Mouse (Mus musculus) midbrain, embryonic 13.5 days (tissue): Measurements from ENCODE around the gene Ctdspl. TPM values are rescaled to one million over a fixed set of nuclear protein-coding genes. Genes with fewer than 3 reads are reported as not detected.
A peak's percentile ranks its signal among the peaks of the same experiment; 100 is the strongest.

Experiments
- ATAC-seq: fragments of 200-750 bp; cut with Nextera tagmentation; 2 replicates; pipeline ENCODE4 v1.8.0; 2017; ENCODE audit warnings: mild to moderate bottlenecking, moderate TSS enrichment, moderate library complexity
- H3K27ac ChIP-seq: fragments of 300-500 bp; sonication (generic); 2 replicates; pipeline ENCODE4 v1.5.1; 2015; ENCODE audit warnings: inconsistent platforms, mild to moderate bottlenecking, moderate library complexity
- H3K27me3 ChIP-seq: fragments of 300-500 bp; sonication (generic); 2 replicates; pipeline ENCODE4 v1.6.1; 2015; ENCODE audit warnings: mild to moderate bottlenecking, inconsistent platforms
- H3K36me3 ChIP-seq: fragments of 300-500 bp; sonication (generic); 2 replicates; pipeline ENCODE4 v1.6.1; 2015; ENCODE audit warnings: mild to moderate bottlenecking, inconsistent platforms
- H3K4me1 ChIP-seq: fragments of 300-500 bp; sonication (generic); replicated peaks from 2 replicates; pipeline ENCODE4 v1.6.1; 2015; ENCODE audit warnings: inconsistent platforms
- H3K4me2 ChIP-seq: fragments of 300-500 bp; sonication (generic); replicated peaks from 2 replicates; pipeline ENCODE4 v1.6.1; 2015; ENCODE audit warnings: moderate library complexity, mild to moderate bottlenecking, inconsistent platforms
- H3K4me3 ChIP-seq: fragments of 300-500 bp; sonication (generic); replicated peaks from 2 replicates; pipeline ENCODE4 v1.5.1; 2015; ENCODE audit warnings: mild to moderate bottlenecking, inconsistent platforms
- H3K9ac ChIP-seq: fragments of 300-500 bp; sonication (generic); replicated peaks from 2 replicates; pipeline ENCODE4 v1.6.1; 2015; ENCODE audit warnings: mild to moderate bottlenecking, inconsistent platforms
- H3K9me3 ChIP-seq: fragments of 300-500 bp; sonication (generic); 2 replicates; pipeline ENCODE4 v1.6.1; 2016; ENCODE audit warnings: mild to moderate bottlenecking, inconsistent platforms
- WGBS: fragments of 180-500 bp; shearing (Covaris S2); methylation state at CpG from one replicate; pipeline ENCODE4 v1.1.7; 2015; 5-methylcytosine and 5-hydroxymethylcytosine counted together
- polyA plus RNA-seq: library from polyadenylated mRNA; unstranded; fragments of >200 nt; fragmentation: Nextera tagmentation; extraction: Ambion mirVana; gene quantifications from 2 replicates; pipeline ENCODE4 v1.2.1, GENCODE M21; 2015

The Ctdspl gene
- polyA plus RNA-seq, 1 experiment from 2014 or later: 6.2 TPM

DNA sequence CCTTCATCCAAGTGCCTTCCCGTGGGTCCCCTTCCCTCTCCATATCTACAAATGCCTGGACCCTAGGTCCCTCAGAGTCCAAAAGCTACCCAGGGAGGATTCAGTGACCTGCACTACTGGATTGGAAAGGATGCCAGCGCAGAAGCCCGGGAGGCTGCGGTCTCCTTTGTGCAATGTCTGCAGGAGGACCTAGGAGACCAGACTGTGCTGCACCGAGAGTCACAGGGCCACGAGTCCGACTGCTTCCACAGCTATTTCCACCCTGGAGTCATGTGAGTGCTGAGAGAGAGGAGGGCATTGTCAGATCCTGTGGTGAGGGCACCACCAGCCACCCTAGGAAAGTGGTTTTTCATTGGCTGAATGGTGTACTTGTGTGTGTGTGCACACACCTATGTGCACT is 132.0 kb downstream of the Ctdspl start:
- H3K4me3 ChIP-seq: no peak overlapping the region
- H3K4me2 ChIP-seq: no peak overlapping the region
- no peak overlapping the region for H3K9ac ChIP-seq
- no peak for ATAC-seq
- peaks cover 8% of the 10 kb centered on the region for H3K27me3 ChIP-seq
- 82% methylated on average over 7 of the region's 7 CpGs for WGBS
- no peak overlapping the region for H3K27ac ChIP-seq
- no peaks in the 10 kb centered on the region for H3K9me3 ChIP-seq
- H3K4me1 ChIP-seq: peaks cover 2% of the 10 kb centered on the region
- H3K36me3 ChIP-seq: no peaks in the 10 kb centered on the region

DNA sequence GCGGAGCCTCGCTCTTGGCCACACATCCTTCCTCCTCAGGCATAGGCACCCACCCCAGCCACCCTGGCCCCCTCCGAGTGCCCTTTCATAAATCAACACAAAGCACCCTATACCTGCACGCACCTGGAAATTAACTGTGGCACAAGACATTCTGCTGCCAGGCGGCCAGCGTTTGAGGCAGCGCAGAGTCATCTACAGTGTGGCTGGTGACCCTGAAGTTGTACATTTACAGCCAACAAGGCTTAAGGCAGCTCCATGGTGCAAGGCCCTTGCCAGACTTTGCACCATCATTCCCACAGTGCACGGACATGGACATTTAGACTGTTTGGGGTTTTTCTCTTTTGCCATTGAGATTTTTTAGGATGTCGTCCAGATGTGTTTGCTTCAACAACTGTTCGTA is 134.4 kb downstream of the Ctdspl start:
- ATAC-seq: no peak
- H3K36me3 ChIP-seq: no peaks in the 10 kb centered on the region
- no peaks in the 10 kb centered on the region for H3K9me3 ChIP-seq
- no peak overlapping the region for H3K4me2 ChIP-seq
- 91% methylated on average over 10 of the region's 10 CpGs for WGBS
- no peak overlapping the region for H3K4me3 ChIP-seq
- H3K9ac ChIP-seq: no peak overlapping the region
- no peaks in the 10 kb centered on the region for H3K4me1 ChIP-seq
- H3K27me3 ChIP-seq: peaks cover 3% of the 10 kb centered on the region; the same call in 1 of the 2 replicates
- no peak overlapping the region for H3K27ac ChIP-seq

DNA sequence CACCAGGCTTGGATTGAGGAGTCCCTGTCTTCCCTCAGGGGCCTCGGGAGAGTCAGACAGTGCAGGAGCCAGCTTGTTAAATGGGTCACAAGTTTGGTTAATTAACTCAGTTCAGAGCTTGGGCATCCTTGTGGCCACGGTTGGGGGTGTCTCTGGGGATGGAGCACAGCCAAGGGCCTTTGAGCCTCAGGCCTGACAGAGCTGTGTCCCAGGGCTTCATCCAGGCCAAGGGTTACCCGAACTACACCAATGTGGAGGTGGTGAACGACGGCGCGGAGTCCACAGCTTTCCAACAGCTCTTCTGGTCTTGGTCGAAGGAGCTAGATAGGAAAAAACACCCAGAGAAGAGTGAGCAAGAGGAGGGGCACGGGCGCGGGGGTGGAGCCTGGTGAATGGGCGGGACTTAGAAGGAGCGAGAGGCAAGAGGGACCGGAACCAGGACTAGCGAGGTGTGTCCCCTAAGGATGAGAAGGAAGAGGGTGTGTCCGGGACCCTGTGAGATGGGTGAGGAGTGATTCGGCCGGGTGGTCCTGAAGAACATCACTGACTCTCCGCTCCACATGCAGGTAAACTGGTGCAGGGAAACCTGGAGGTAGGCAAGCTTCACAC is 136.9 kb downstream of the Ctdspl start:
- Histone ChIP-seq H3K9ac (no peak overlapping the region), H3K4me1 (no peaks in the 10 kb centered on the region), H3K27ac (no peak overlapping the region), H3K4me2 (no peak overlapping the region), H3K9me3 (no peaks in the 10 kb centered on the region), H3K27me3 (peaks cover 3% of the 10 kb centered on the region; the same call in 1 of the 2 replicates), H3K36me3 (no peaks in the 10 kb centered on the region), H3K4me3 (no peak overlapping the region)
- no peak for ATAC-seq
- 37% methylated on average over 19 of the region's 19 CpGs for WGBS

DNA sequence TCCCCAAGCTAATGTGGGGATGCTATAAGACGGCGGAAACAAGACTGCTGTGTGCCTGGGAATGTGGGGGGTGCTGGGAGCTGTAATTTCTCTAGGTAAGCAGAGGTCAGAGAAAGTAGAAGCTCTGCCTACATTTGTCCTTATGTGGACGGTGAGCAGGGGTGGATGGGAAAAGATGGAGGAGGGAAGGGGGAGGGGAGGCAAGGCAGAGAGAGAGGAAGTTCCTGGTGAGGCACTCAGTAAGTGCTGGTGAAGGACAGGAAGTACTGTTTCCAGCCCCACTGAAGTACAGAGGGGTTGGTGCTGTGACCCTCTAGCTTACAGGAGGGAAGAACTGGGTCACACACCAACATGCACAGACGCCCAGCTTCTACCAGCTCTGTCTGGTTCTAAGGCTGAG is 138.0 kb downstream of the Ctdspl start:
- Histone ChIP-seq H3K4me2 (no peak overlapping the region), H3K27ac (no peak overlapping the region), H3K4me3 (no peak overlapping the region), H3K9me3 (no peaks in the 10 kb centered on the region), H3K36me3 (no peaks in the 10 kb centered on the region), H3K27me3 (peaks cover 3% of the 10 kb centered on the region; the same call in 1 of the 2 replicates), H3K4me1 (no peaks in the 10 kb centered on the region), H3K9ac (no peak overlapping the region)
- WGBS: 64% methylated on average over 4 of the region's 4 CpGs
- no peak for ATAC-seq

DNA sequence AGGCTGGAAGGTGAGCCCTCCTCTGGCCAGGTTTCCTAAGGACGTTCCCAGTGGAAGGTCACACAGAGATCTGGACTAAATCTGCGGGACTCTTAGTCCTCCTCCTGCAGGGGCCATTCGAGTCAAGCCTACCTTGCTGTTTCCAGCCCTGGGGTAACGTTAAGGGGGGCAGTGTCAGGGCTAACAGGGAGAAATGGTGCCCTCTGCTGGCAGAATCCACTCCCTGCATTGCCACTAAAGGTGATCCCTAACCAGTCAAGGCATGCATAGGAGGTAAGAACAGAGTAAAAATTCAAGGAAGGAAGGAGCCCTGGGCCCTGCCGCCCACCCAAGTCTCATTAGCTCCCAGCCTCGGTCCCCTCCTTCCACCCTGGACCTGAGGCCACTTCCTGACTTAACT is 141.3 kb downstream of the Ctdspl start:
- H3K4me2 ChIP-seq: no peak overlapping the region
- no peak overlapping the region for H3K4me3 ChIP-seq
- H3K27me3 ChIP-seq: peaks cover 3% of the 10 kb centered on the region; the same call in 1 of the 2 replicates
- H3K27ac ChIP-seq: no peak overlapping the region
- H3K36me3 ChIP-seq: peaks cover 10% of the 10 kb centered on the region
- H3K4me1 ChIP-seq: no peaks in the 10 kb centered on the region
- WGBS: 7% methylated on average over 6 of the region's 6 CpGs
- no peak overlapping the region for H3K9ac ChIP-seq
- ATAC-seq: peak; percentile 44; the same call in 1 of the 2 replicates
- no peaks in the 10 kb centered on the region for H3K9me3 ChIP-seq

DNA sequence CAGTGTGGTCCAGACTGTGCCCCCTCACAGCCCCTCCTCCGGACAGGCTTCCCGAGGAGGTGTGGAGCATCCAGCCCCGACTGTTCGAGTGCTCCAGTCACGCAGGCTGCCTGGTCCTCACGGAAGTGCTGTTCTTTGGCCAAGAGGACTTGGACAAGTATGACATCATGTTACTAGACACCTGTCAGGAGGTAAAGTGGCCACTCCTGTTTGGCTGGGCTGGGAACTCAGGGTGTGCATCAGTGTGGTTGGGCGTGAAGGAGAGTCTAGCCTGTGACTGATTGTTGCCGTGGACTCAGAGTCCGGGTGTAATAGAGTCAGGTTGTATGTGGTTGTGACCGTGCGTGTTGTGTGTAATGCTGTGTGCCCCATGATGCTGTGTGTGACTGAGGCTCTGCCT is 142.0 kb downstream of the Ctdspl start:
- H3K9me3 ChIP-seq: no peaks in the 10 kb centered on the region
- 88% methylated on average over 11 of the region's 11 CpGs for WGBS
- H3K27ac ChIP-seq: no peak overlapping the region
- no peaks in the 10 kb centered on the region for H3K27me3 ChIP-seq
- no peaks in the 10 kb centered on the region for H3K4me1 ChIP-seq
- peak; percentile 27; the same call in 1 of the 2 replicates for ATAC-seq
- no peak overlapping the region for H3K4me2 ChIP-seq
- H3K4me3 ChIP-seq: no peak overlapping the region
- H3K9ac ChIP-seq: no peak overlapping the region
- peaks cover 12% of the 10 kb centered on the region for H3K36me3 ChIP-seq

DNA sequence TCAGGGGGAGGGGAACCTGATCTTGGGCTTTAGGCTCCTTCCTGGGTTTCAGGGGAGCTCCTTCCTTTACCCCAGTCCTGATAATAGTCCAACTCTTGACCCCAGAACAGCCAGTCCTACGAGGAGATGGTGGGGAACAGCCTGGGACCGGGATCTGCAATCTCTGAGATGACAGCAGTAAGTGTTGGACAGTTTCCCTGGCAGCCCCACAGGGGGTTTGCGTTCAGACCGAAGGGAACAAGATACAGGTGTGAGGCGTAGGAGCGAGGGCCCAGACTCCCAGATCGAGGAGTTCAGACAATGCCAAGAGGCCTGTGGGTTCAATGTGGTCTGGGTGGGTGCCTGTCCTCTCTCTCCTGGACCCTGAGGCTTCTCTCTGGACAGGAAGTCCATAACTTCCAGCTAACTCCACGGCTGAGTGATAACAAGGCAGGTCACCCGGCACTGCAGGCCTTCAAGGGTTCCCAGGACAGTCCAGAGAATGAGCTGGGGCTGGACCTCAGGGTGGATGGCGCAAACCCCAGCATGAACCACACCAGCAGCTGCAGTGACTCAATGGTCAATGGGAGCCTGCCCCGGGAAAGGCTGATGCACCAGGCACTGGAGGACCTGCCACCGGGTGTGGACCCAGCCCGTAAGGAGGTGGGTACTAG is 144.0 kb downstream of the Ctdspl start:
- Histone ChIP-seq H3K4me3 (no peak overlapping the region), H3K9ac (no peak overlapping the region), H3K36me3 (peaks cover 31% of the 10 kb centered on the region), H3K27me3 (no peaks in the 10 kb centered on the region), H3K9me3 (no peaks in the 10 kb centered on the region), H3K4me2 (no peak overlapping the region), H3K27ac (no peak overlapping the region), H3K4me1 (no peaks in the 10 kb centered on the region)
- ATAC-seq: no peak
- WGBS: 87% methylated on average over 13 of the region's 13 CpGs

DNA sequence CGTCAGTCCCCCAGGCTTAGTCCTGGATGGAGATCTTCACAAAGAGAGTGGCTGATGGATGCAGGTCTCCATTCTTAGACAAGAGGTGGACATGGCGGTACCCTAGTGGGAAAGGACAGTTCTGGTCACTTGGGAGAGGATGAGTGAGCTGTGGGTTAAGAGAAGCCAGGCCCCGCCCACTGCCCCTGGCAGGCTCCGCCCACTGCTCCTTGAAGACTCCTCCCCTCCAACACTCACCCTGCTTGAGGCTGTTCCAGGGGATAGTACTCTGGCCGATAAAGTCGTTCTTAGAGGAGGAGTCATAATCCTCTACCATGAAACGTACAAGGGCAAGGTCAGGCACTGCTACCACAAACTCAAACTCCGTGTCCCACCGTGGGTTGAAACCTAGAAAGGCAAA is 145.5 kb downstream of the Ctdspl start:
- Histone ChIP-seq H3K9me3 (no peaks in the 10 kb centered on the region), H3K27me3 (no peaks in the 10 kb centered on the region), H3K27ac (no peak overlapping the region), H3K4me1 (no peaks in the 10 kb centered on the region), H3K36me3 (peaks cover 46% of the 10 kb centered on the region), H3K9ac (no peak overlapping the region), H3K4me2 (no peak overlapping the region), H3K4me3 (no peak overlapping the region)
- ATAC-seq: no peak
- WGBS: 88% methylated on average over 9 of the region's 9 CpGs

DNA sequence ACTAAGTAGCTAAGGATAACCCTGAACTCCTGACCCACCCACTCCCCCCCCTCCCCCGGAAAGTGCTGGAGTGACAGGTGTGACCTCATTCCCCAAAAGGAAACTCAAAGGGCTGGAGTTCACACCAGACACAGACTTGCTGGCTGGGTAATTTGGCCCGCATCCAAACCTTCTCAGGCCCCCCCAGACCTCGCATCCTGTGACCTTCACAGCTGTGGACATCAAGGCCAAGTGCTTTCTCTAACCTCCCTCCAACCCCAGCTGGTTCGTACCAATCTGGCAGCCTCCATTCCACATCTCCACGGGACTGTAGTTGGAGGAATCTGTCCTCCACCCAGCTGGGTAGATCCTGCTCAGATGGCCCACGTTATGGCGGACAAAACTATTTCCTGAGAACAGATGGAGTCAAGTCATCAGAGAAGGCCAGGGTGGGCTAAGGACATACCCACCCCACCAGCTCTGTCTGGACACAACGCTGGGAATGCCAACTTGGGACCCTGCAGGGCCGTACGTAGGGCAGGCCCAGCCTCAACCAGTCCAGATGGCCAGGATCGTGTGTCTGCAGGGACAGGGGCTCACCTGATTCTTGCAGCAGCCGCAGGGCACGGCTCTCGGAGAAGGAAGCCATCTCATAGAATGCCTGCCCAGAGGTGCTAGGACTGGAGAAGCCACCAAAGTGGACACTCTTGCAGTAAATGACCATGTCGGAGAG is 147.1 kb downstream of the Ctdspl start:
- ATAC-seq: no peak
- H3K4me1 ChIP-seq: no peaks in the 10 kb centered on the region
- peaks cover 54% of the 10 kb centered on the region for H3K36me3 ChIP-seq
- H3K9me3 ChIP-seq: no peaks in the 10 kb centered on the region
- no peak overlapping the region for H3K4me2 ChIP-seq
- no peak overlapping the region for H3K27ac ChIP-seq
- H3K9ac ChIP-seq: no peak overlapping the region
- 91% methylated on average over 15 of the region's 15 CpGs for WGBS
- no peak overlapping the region for H3K4me3 ChIP-seq
- no peaks in the 10 kb centered on the region for H3K27me3 ChIP-seq

DNA sequence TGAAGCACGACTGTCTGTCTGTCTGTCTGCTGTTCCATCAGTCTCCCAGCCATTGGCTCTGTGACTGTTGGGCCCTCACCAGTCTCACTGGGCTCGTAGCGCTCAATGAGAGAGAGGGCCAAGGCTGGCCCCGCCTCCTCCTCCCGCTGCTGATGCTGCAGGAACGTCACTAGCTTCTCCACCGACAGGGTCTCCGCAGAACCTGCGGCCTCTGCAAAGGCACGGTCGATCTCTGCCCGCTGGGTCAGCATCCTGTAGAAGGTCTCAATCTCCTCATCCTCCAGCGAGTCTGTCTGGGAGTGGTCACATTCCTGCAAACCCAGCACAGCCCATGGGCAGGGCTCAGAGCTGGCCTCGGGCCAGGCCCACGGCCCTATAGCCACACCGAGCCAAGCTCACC is 149.4 kb downstream of the Ctdspl start:
- no peak for ATAC-seq
- peaks cover 2% of the 10 kb centered on the region; the same call in 1 of the 2 replicates for H3K27me3 ChIP-seq
- no peaks in the 10 kb centered on the region for H3K4me1 ChIP-seq
- no peaks in the 10 kb centered on the region for H3K9me3 ChIP-seq
- H3K4me2 ChIP-seq: no peak overlapping the region
- H3K4me3 ChIP-seq: no peak overlapping the region
- peaks cover 66% of the 10 kb centered on the region for H3K36me3 ChIP-seq
- WGBS: 74% methylated on average over 16 of the region's 16 CpGs
- H3K27ac ChIP-seq: no peak overlapping the region
- no peak overlapping the region for H3K9ac ChIP-seq

DNA sequence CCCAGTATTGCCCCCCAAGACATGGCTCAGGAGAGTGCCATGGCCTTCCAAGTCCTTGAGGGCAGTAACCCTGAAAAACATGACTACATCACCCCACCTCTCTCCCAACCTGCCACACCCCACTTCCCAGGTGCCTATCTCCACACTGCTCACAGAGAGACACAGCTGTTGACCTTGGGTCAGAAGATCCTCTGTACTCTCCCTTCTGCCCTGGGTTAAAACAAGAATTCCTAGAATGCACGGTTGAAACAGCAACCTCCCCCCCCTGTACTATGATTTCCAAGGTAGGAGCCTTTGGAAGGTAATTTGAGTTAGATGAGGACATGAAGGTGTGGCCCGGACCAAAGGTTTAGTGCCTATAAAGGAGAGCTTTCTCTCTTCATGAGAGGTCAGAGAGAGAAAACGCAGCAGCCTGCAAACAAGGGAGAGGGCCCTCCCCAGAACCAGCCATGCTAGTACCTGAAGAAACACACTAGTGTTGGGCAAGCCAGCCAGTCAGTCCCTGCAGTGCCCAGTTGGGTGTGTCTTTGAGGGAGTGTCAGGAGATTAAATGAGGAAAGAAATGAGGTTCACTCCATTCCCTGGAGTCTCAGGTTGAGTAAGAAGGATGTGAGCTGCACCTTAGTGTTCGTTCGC is 153.9 kb downstream of the Ctdspl start:
- Histone ChIP-seq H3K27me3 (peaks cover 7% of the 10 kb centered on the region), H3K4me3 (no peak overlapping the region), H3K36me3 (peaks cover 44% of the 10 kb centered on the region), H3K9ac (no peak overlapping the region), H3K27ac (no peak overlapping the region), H3K9me3 (no peaks in the 10 kb centered on the region), H3K4me1 (peaks cover 19% of the 10 kb centered on the region), H3K4me2 (no peak overlapping the region)
- ATAC-seq: no peak
- WGBS: 90% methylated on average over 5 of the region's 5 CpGs

DNA sequence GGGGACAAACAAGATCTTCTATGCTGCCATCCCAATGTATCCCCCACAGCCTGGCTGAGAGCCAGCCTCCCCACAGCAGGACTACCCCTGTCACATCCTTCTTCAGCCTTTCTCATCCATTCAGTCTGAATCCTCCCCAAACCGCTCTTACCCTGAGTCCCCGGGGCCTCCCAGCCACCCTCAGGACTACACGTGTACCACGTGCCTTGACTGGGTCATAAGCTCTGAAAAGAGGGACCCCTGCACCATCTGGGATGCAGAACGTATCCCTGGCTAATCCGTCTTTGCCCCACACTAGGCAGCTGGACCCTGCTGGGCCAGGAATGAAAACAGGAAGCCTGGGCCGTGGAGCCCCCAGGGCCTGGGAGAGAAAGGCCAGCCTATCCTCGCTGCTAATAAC is 155.8 kb downstream of the Ctdspl start:
- Histone ChIP-seq H3K4me1 (peaks cover 29% of the 10 kb centered on the region), H3K27ac (peak overlapping the region; percentile 82), H3K4me2 (no peak overlapping the region), H3K36me3 (peaks cover 25% of the 10 kb centered on the region), H3K4me3 (no peak overlapping the region), H3K27me3 (peaks cover 13% of the 10 kb centered on the region), H3K9ac (0 out of 2 replicates have a peak overlapping the region, but pooled peaks have one; percentile 36), H3K9me3 (no peaks in the 10 kb centered on the region)
- WGBS: 2% methylated on average over 8 of the region's 8 CpGs
- ATAC-seq: peak; percentile 89
